Mouse (Mus musculus) cortical plate, adult 2 months (tissue): ENCODE measurements at regions not wholly inside any gene's neighbourhood (a gene's known extent, or its start where the extent isn't known, plus 50 kb on each side); places are given as distances from the start of the nearest gene placed in this dataset.

Source experiments
- CTCF ChIP-seq: fragments of 200-500 bp; IDR thresholded peaks from 2 replicates; pipeline ENCODE4 v1.5.1; 2011; ENCODE audit warnings: mild to moderate bottlenecking, control low read depth, low read length; ENCODE audit not compliant: insufficient read depth; ENCODE audit errors: extremely low read depth
- POLR2A ChIP-seq: fragments of 200-500 bp; IDR thresholded peaks from 2 replicates; pipeline ENCODE4 v1.6.1; 2011; ENCODE audit warnings: mild to moderate bottlenecking, low read length, control low read depth; ENCODE audit not compliant: insufficient read depth; ENCODE audit errors: extremely low read depth

DNA sequence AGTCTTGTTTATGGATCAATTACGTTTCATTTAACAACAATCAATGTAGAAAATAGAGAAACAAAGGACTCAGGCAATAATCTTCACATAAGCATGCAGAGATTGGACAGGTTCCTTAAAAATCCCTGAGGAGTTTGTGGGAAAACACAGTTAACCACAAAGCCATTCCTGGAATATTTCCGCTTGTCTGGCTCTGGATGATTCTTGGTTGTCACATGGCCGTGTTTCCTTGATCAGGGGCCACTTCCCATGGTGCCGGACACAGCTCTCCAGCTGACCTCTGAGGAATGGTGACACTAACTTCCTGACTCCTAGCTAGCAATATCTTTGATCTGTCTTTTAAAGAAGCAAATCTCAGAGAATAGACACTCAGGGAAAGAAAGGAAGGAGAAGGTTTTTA lies 344.8 kb upstream of the Marcks start:
- TF ChIP-seq CTCF (no peak), POLR2A (no peak)
